Mouse (Mus musculus): ENCODE measurements around the gene Gm13539.
"Not testable (repeated sequence)": the region's sequence is repeated elsewhere in the genome, so short reads cannot be mapped to it uniquely, and the experiment has no call there.

The Gm13539 gene

GRCm38 (mm10) chr2:25781957-25782356 is at the start of gene Gm13539:
TSS of gene Gm13539 (plus strand) at chr2:25782257.
- no peak for DNase-seq (ENCODE audit: extremely low read depth, low read depth, low spot score)

- no peak for DNase-seq (ENCODE audit: extremely low read depth, low read depth, low spot score)
Measured at GRCm38 (mm10) chr2:25733199-25733930, 48.7 kb upstream of the Gm13539 start.

- DNase-seq (ENCODE audit: extremely low read depth, low read depth, low spot score), result not testable (repeated sequence)
Measured at GRCm38 (mm10) chr2:25736709-25737108, 45.3 kb upstream of the Gm13539 start, which contains the start of gene Obp2b. TSS of gene Obp2b (plus strand) at chr2:25737009.

GRCm38 (mm10) chr2:25741671-25742070 is 40.4 kb upstream of the Gm13539 start:
- no peak for DNase-seq (ENCODE audit: extremely low read depth, low read depth, low spot score)

- DNase-seq (ENCODE audit: extremely low read depth, low read depth, low spot score), result no peak
Measured at GRCm38 (mm10) chr2:25754201-25754600, 27.9 kb upstream of the Gm13539 start.

GRCm38 (mm10) chr2:25758064-25758625 is 23.9 kb upstream of the Gm13539 start:
- no peak for DNase-seq (ENCODE audit: extremely low read depth, low read depth, low spot score)

GRCm38 (mm10) chr2:25765269-25765668 is 16.8 kb upstream of the Gm13539 start, which contains the start of gene Lcn3:
TSS of gene Lcn3 (plus strand) at chr2:25765569.
- DNase-seq (ENCODE audit: extremely low read depth, low read depth, low spot score), result no peak

- DNase-seq (ENCODE audit: extremely low read depth, low read depth, low spot score), result no peak
Measured at GRCm38 (mm10) chr2:25767764-25768163, 14.3 kb upstream of the Gm13539 start.

GRCm38 (mm10) chr2:25773507-25773906 is 8.6 kb upstream of the Gm13539 start:
- no peak for DNase-seq (ENCODE audit: extremely low read depth, low read depth, low spot score)

GRCm38 (mm10) chr2:25774640-25775039 is 7.4 kb upstream of the Gm13539 start:
- DNase-seq (ENCODE audit: extremely low read depth, low read depth, low spot score), result no peak

- no peak for DNase-seq (ENCODE audit: extremely low read depth, low read depth, low spot score)
Measured at GRCm38 (mm10) chr2:25775991-25776390, 6.1 kb upstream of the Gm13539 start.

- DNase-seq (ENCODE audit: extremely low read depth, low read depth, low spot score), result no peak
Measured at GRCm38 (mm10) chr2:25776717-25777116, 5.3 kb upstream of the Gm13539 start, which contains the start of gene Lcn11. TSS of gene Lcn11 (plus strand) at chr2:25777017.

GRCm38 (mm10) chr2:25779076-25779475 is 3.0 kb upstream of the Gm13539 start:
- no peak for DNase-seq (ENCODE audit: extremely low read depth, low read depth, low spot score)

- no peak for DNase-seq (ENCODE audit: extremely low read depth, low read depth, low spot score)
Measured at GRCm38 (mm10) chr2:25780921-25781320, 1.1 kb upstream of the Gm13539 start.

- DNase-seq (ENCODE audit: extremely low read depth, low read depth, low spot score), result no peak
Measured at GRCm38 (mm10) chr2:25785573-25786322, 3.7 kb downstream of the Gm13539 start.

GRCm38 (mm10) chr2:25789092-25789491 is 7.0 kb downstream of the Gm13539 start:
- no peak for DNase-seq (ENCODE audit: extremely low read depth, low read depth, low spot score)

GRCm38 (mm10) chr2:25797635-25798034 is 15.6 kb downstream of the Gm13539 start:
- DNase-seq (ENCODE audit: extremely low read depth, low read depth, low spot score), result no peak

GRCm38 (mm10) chr2:25798065-25798464 is 16.0 kb downstream of the Gm13539 start:
- no peak for DNase-seq (ENCODE audit: extremely low read depth, low read depth, low spot score)

GRCm38 (mm10) chr2:25811711-25812110 is 29.7 kb downstream of the Gm13539 start:
- no peak for DNase-seq (ENCODE audit: extremely low read depth, low read depth, low spot score)

- DNase-seq (ENCODE audit: extremely low read depth, low read depth, low spot score), result no peak
Measured at GRCm38 (mm10) chr2:25813364-25813763, 31.3 kb downstream of the Gm13539 start.

GRCm38 (mm10) chr2:25815748-25816147 is 33.7 kb downstream of the Gm13539 start, which contains the start of gene Glt6d1:
TSS of gene Glt6d1 (minus strand) at chr2:25815848.
- not testable (repeated sequence) for DNase-seq (ENCODE audit: extremely low read depth, low read depth, low spot score)

GRCm38 (mm10) chr2:25822806-25823205 is 40.7 kb downstream of the Gm13539 start, which contains the start of gene Lcn9:
TSS of gene Lcn9 (plus strand) at chr2:25823153.
- no peak for DNase-seq (ENCODE audit: extremely low read depth, low read depth, low spot score)
